Mouse (Mus musculus) thymus, adult 2 months (tissue): Measurements from ENCODE around the gene Tktl2. TPM values are rescaled to one million over a fixed set of nuclear protein-coding genes. Genes with fewer than 3 reads are reported as not detected.

Experiments
- DNase-seq: peaks from one replicate; pipeline ENCODE4 v3.0.0; 2021
- H3K27ac ChIP-seq: fragments of 200-500 bp; 2 replicates; pipeline ENCODE4 v1.5.1; 2012; ENCODE audit warnings: low read length, control low read depth; ENCODE audit not compliant: control insufficient read depth, insufficient read depth
- H3K27me3 ChIP-seq: fragments of 200-500 bp; 2 replicates; pipeline ENCODE4 v1.6.1; 2012; ENCODE audit warnings: mild to moderate bottlenecking, low read length, moderate library complexity, mixed read lengths; ENCODE audit not compliant: control insufficient read depth, insufficient read depth
- H3K36me3 ChIP-seq: fragments of 200-500 bp; 2 replicates; pipeline ENCODE4 v1.6.1; 2012; ENCODE audit warnings: mild to moderate bottlenecking, low read length, moderate library complexity; ENCODE audit not compliant: control insufficient read depth, insufficient read depth
- H3K4me1 ChIP-seq: fragments of 200-500 bp; replicated peaks from 2 replicates; pipeline ENCODE4 v1.6.1; 2012; ENCODE audit warnings: low read length; ENCODE audit not compliant: control insufficient read depth, insufficient read depth
- H3K4me3 ChIP-seq: fragments of 200-500 bp; 2 replicates; pipeline ENCODE4 v1.5.1; 2012; ENCODE audit warnings: mild to moderate bottlenecking, low read length, control low read depth, moderate library complexity; ENCODE audit not compliant: control insufficient read depth, insufficient read depth
- CTCF ChIP-seq: fragments of 200-500 bp; IDR thresholded peaks from 2 replicates; pipeline ENCODE4 v1.5.1; 2012; ENCODE audit warnings: mild to moderate bottlenecking, control low read depth, low read length, moderate library complexity, borderline replicate concordance; ENCODE audit not compliant: control insufficient read depth, poor library complexity, insufficient read depth; ENCODE audit errors: extremely low read depth
- POLR2A ChIP-seq: fragments of 200-500 bp; IDR thresholded peaks from 2 replicates; pipeline ENCODE4 v1.6.1; 2012; ENCODE audit warnings: mild to moderate bottlenecking, low read length, control low read depth, moderate library complexity; ENCODE audit not compliant: control insufficient read depth, poor library complexity, insufficient read depth; ENCODE audit errors: extremely low read depth
- WGBS: fragments of 180-500 bp; shearing (Covaris S2); methylation state at CpG from one replicate; pipeline ENCODE4 v1.1.7; 2018; 5-methylcytosine and 5-hydroxymethylcytosine counted together
- polyA plus RNA-seq: library from polyadenylated mRNA; depleted of rRNA; stranded (reverse); fragments of >200 nt; gene quantifications from 2 replicates; pipeline ENCODE4 v1.2.3, GENCODE M21; 2012; rRNA removed

Gene Tktl2
- not detected in 2 replicates for polyA plus RNA-seq

GRCm38 (mm10) chr8:66511537-66511936 is at the start of gene Tktl2:
Tktl2 (plus strand) TSS chr8:66511756.
- Histone ChIP-seq H3K27ac (no peak within 1 kb of the TSS), H3K4me3 (no peak within 1 kb of the TSS), H3K4me1 (no peaks in the 10 kb centered on the region), H3K27me3 (no peaks in the 10 kb centered on the region), H3K36me3 (no peaks in the 10 kb centered on the region)
- TF ChIP-seq POLR2A (no peak), CTCF (no peak)
- WGBS, result 96% methylated on average over 22 of the region's 22 CpGs
- no peak for DNase-seq

- 46% methylated on average over 3 of the region's 3 CpGs for WGBS
- Histone ChIP-seq H3K27me3 (no peaks in the 10 kb centered on the region), H3K4me1 (no peaks in the 10 kb centered on the region), H3K36me3 (no peaks in the 10 kb centered on the region), H3K4me3 (no peak overlapping the region), H3K27ac (no peak overlapping the region)
- DNase-seq, result no peak
- TF ChIP-seq POLR2A (no peak), CTCF (no peak)
These were observed 41.7 kb upstream of the Tktl2 start for GRCm38 (mm10) chr8:66469821-66470220.

GRCm38 (mm10) chr8:66476880-66477279 is 34.7 kb upstream of the Tktl2 start:
- Histone ChIP-seq H3K27me3 (no peaks in the 10 kb centered on the region), H3K36me3 (peaks cover 12% of the 10 kb centered on the region), H3K4me1 (no peaks in the 10 kb centered on the region), H3K27ac (no peak overlapping the region), H3K4me3 (no peak overlapping the region)
- TF ChIP-seq POLR2A, result no peak
- TF ChIP-seq CTCF, result no peak
- no peak for DNase-seq
- WGBS, result 95% methylated on average over 3 of the region's 3 CpGs

GRCm38 (mm10) chr8:66486084-66486763 is 25.3 kb upstream of the Tktl2 start, which contains the start of gene Tma16:
Tma16 (minus strand) TSS chr8:66486530.
- TF ChIP-seq CTCF (no peak), POLR2A (no peak; the same call in 1 of the 2 replicates)
- DNase-seq, result peak; percentile 69
- WGBS, result under 1% methylated on average over 45 of the region's 45 CpGs
- Histone ChIP-seq H3K4me1 (0 out of 2 replicates have a peak, but pooled peaks cover 2% of the 10 kb centered on the region), H3K27ac (no peak within 1 kb of the TSS), H3K4me3 (peak within 1 kb of the TSS; percentile 95), H3K36me3 (no peaks in the 10 kb centered on the region), H3K27me3 (no peaks in the 10 kb centered on the region)

- Histone ChIP-seq H3K27me3 (no peaks in the 10 kb centered on the region), H3K4me1 (0 out of 2 replicates have a peak, but pooled peaks cover 2% of the 10 kb centered on the region), H3K27ac (no peak overlapping the region), H3K36me3 (no peaks in the 10 kb centered on the region), H3K4me3 (no peak overlapping the region)
- TF ChIP-seq POLR2A (no peak), CTCF (no peak)
- DNase-seq, result no peak
- WGBS, result 71% methylated on average over 3 of the region's 3 CpGs
These were observed 23.0 kb upstream of the Tktl2 start for GRCm38 (mm10) chr8:66488556-66488955.

- DNase-seq, result no peak
- H3K36me3 ChIP-seq, result no peaks in the 10 kb centered on the region
- H3K27ac ChIP-seq, result no peak overlapping the region
- 0 out of 2 replicates have a peak, but pooled peaks cover 1% of the 10 kb centered on the region for H3K4me1 ChIP-seq
- H3K4me3 ChIP-seq, result no peak overlapping the region
- WGBS, result 25% methylated on average over 4 of the region's 4 CpGs
- TF ChIP-seq POLR2A (no peak), CTCF (no peak)
- H3K27me3 ChIP-seq, result no peaks in the 10 kb centered on the region
These were observed 20.9 kb upstream of the Tktl2 start for GRCm38 (mm10) chr8:66490624-66491023.
